Mouse (Mus musculus) kidney, adult 2 months (tissue): ENCODE measurements around the gene Ppm1l. TPM values are rescaled to one million over a fixed set of nuclear protein-coding genes. Genes with fewer than 3 reads are reported as not detected.

Experiments used
- DNase-seq: peaks from one replicate; pipeline ENCODE4 v3.0.0; 2021
- H3K27ac ChIP-seq: fragments of 200-500 bp; 2 replicates; pipeline ENCODE4 v1.5.1; 2012; ENCODE audit warnings: low read depth, low read length, control low read depth, inconsistent platforms; ENCODE audit not compliant: insufficient read depth
- H3K27me3 ChIP-seq: fragments of 200-500 bp; replicated peaks from 2 replicates; pipeline ENCODE4 v1.6.1; 2012; ENCODE audit warnings: mild to moderate bottlenecking, moderate library complexity, low read length, inconsistent platforms; ENCODE audit not compliant: control insufficient read depth, insufficient read depth
- H3K36me3 ChIP-seq: fragments of 200-500 bp; 2 replicates; pipeline ENCODE4 v1.6.1; 2012; ENCODE audit warnings: mild to moderate bottlenecking, moderate library complexity, low read length, inconsistent platforms; ENCODE audit not compliant: control insufficient read depth, insufficient read depth
- H3K4me1 ChIP-seq: fragments of 200-500 bp; 2 replicates; pipeline ENCODE4 v1.6.1; 2011; ENCODE audit warnings: low read length; ENCODE audit not compliant: control insufficient read depth, insufficient read depth
- H3K4me3 ChIP-seq: fragments of 200-500 bp; 2 replicates; pipeline ENCODE4 v1.5.1; 2011; ENCODE audit warnings: mild to moderate bottlenecking, low read depth, low read length, control low read depth; ENCODE audit not compliant: insufficient read depth
- CTCF ChIP-seq: fragments of 200-500 bp; conservative IDR thresholded peaks from 2 replicates; pipeline ENCODE4 v1.5.1; 2011; ENCODE audit warnings: low read depth, mild to moderate bottlenecking, control low read depth, low read length, moderate library complexity, mixed read lengths; ENCODE audit not compliant: insufficient read depth, insufficient read length
- POLR2A ChIP-seq: fragments of 200-500 bp; IDR thresholded peaks from one replicate; pipeline ENCODE4 v1.6.1; 2011; ENCODE audit warnings: low read depth, low read length, control low read depth
- WGBS: fragments of 180-500 bp; shearing (Covaris S2); methylation state at CpG from one replicate; pipeline ENCODE4 v1.1.7; 2018; 5-methylcytosine and 5-hydroxymethylcytosine counted together
- polyA plus RNA-seq: library from polyadenylated mRNA; depleted of rRNA; stranded (reverse); fragments of >200 nt; gene quantifications from 2 replicates; pipeline ENCODE4 v1.2.3, GENCODE M21; 2012; rRNA removed

Ppm1l gene
- 4.0 TPM in 2 replicates for polyA plus RNA-seq

DNA sequence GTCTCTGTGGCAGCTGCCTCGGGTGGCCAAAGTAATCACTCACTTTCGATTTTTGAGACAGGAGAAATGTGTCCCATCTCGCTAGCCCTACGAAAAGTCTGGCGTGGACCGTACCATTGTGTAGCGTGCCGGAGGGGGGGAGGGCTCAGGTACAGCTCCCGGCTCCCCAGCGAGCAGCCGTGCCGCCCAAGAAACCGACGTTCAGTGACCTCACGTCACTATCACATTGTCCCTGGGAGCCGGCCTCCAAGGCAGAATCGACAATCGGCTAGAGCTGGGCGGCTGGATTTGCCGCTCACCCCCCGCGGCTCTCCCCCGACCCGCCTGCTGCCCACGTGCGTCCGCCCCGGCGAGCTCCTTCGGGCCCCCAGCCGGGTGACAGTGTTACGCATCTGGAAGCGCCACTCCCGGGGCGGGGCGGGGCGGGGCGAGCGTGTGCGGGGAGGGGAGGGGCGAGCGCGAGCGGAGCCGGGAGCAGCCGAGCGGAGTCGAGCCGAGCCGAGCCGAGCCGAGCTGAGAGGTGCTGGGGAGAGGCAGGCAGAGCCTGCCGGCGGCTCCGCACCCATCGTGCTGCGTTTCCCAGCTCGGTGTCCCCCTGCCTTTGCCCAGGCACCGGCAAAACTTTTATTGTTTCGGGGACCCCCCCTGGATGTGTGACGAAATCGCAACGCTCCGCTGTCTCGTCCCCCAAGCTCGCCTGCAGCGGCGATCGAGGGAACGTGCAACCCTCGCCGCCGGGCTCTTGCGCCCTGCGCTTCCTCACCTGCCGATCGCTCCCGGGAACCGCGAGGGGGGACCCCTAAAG lies at the start of gene Ppm1l:
Gene Ppm1l, plus strand, starts transcription at position 471 of the 805 bp plus-strand sequence.
- Histone ChIP-seq H3K4me3 (peak within 1 kb of the TSS; percentile 80), H3K27ac (peak within 1 kb of the TSS; percentile 99), H3K36me3 (no peaks in the 10 kb centered on the region), H3K27me3 (no peaks in the 10 kb centered on the region), H3K4me1 (peaks cover 4% of the 10 kb centered on the region; the same call in 1 of the 2 replicates)
- DNase-seq = peak; percentile 95
- WGBS = under 1% methylated on average over 76 of the region's 80 CpGs
- peak; percentile 26 for TF ChIP-seq POLR2A
- TF ChIP-seq CTCF = no peak

GRCm38 (mm10) chr3:69271812-69272211 lies 44.8 kb upstream of the Ppm1l start:
- 70% methylated on average over 7 of the region's 7 CpGs for WGBS
- H3K4me1 ChIP-seq = no peaks in the 10 kb centered on the region
- no peak overlapping the region for H3K4me3 ChIP-seq
- no peak for DNase-seq
- no peak for TF ChIP-seq POLR2A
- TF ChIP-seq CTCF = no peak
- no peaks in the 10 kb centered on the region for H3K36me3 ChIP-seq
- H3K27ac ChIP-seq = no peak overlapping the region
- no peaks in the 10 kb centered on the region for H3K27me3 ChIP-seq

- no peak for DNase-seq
- TF ChIP-seq POLR2A (no peak), CTCF (no peak)
- WGBS = 90% methylated on average over 16 of the region's 16 CpGs
- Histone ChIP-seq H3K27me3 (no peaks in the 10 kb centered on the region), H3K4me3 (no peak overlapping the region), H3K4me1 (no peaks in the 10 kb centered on the region), H3K27ac (no peak overlapping the region), H3K36me3 (no peaks in the 10 kb centered on the region)
These were observed 42.5 kb upstream of the Ppm1l start for GRCm38 (mm10) chr3:69274018-69274663.

GRCm38 (mm10) chr3:69274664-69275312 lies 41.9 kb upstream of the Ppm1l start:
- 85% methylated on average over 15 of the region's 15 CpGs for WGBS
- Histone ChIP-seq H3K36me3 (no peaks in the 10 kb centered on the region), H3K27ac (no peak overlapping the region), H3K27me3 (no peaks in the 10 kb centered on the region), H3K4me3 (no peak overlapping the region), H3K4me1 (no peaks in the 10 kb centered on the region)
- no peak for DNase-seq
- TF ChIP-seq CTCF (no peak), POLR2A (no peak)

- Histone ChIP-seq H3K4me3 (no peak overlapping the region), H3K36me3 (no peaks in the 10 kb centered on the region), H3K27ac (no peak overlapping the region), H3K4me1 (no peaks in the 10 kb centered on the region), H3K27me3 (no peaks in the 10 kb centered on the region)
- TF ChIP-seq CTCF (no peak), POLR2A (no peak)
- no peak for DNase-seq
- WGBS = 92% methylated on average over 6 of the region's 6 CpGs
These were observed 38.0 kb upstream of the Ppm1l start for GRCm38 (mm10) chr3:69278648-69279047.

GRCm38 (mm10) chr3:69282406-69282805 lies 34.3 kb upstream of the Ppm1l start:
- Histone ChIP-seq H3K36me3 (no peaks in the 10 kb centered on the region), H3K4me3 (no peak overlapping the region), H3K27ac (no peak overlapping the region), H3K27me3 (no peaks in the 10 kb centered on the region), H3K4me1 (no peaks in the 10 kb centered on the region)
- DNase-seq = peak; percentile 51
- no peak for TF ChIP-seq POLR2A
- TF ChIP-seq CTCF = no peak
- WGBS = 64% methylated on average over 9 of the region's 9 CpGs
